Mouse (Mus musculus): Measurements from ENCODE around the gene Tm7sf2. TPM values are rescaled to one million over a fixed set of nuclear protein-coding genes. Genes with fewer than 3 reads are reported as not detected.

The Tm7sf2 gene
- total RNA-seq, 4 experiments from 2014 or later: 2.5 to 5.5 (median 4.0) TPM

- DNase-seq (ENCODE audit: low spot score in 2 of 2): no peak
Observed at GRCm38 (mm10) chr19:6070571-6071250, 2.5 kb upstream of the Tm7sf2 start.

- DNase-seq (ENCODE audit: low spot score in 2 of 2): no peak
Observed at GRCm38 (mm10) chr19:6069851-6070250, 1.7 kb upstream of the Tm7sf2 start.

GRCm38 (mm10) chr19:6068951-6069350 lies 778 bp upstream of the Tm7sf2 start:
- DNase-seq (ENCODE audit: low spot score in 2 of 2): no peak

GRCm38 (mm10) chr19:6067011-6067723 lies 1.0 kb downstream of the Tm7sf2 start:
- peak; percentile 63 to 71 for DNase-seq (ENCODE audit: low spot score in 2 of 2)

GRCm38 (mm10) chr19:6066571-6066970 lies 1.6 kb downstream of the Tm7sf2 start:
- DNase-seq (ENCODE audit: low spot score in 2 of 2): no peak

- no peak for DNase-seq (ENCODE audit: low spot score in 2 of 2)
Observed at GRCm38 (mm10) chr19:6063081-6063480, 5.1 kb downstream of the Tm7sf2 start.

- DNase-seq (ENCODE audit: low spot score in 2 of 2): no peak
Observed at GRCm38 (mm10) chr19:6062418-6062817, 5.8 kb downstream of the Tm7sf2 start.

GRCm38 (mm10) chr19:6061641-6062302 lies 6.4 kb downstream of the Tm7sf2 start:
- no peak for DNase-seq (ENCODE audit: low spot score in 2 of 2)

- peak; percentile 93 for DNase-seq (ENCODE audit: low spot score in 2 of 2)
Observed at GRCm38 (mm10) chr19:6061021-6061533, 7.1 kb downstream of the Tm7sf2 start, which contains the start of gene Znhit2. Znhit2 (plus strand) TSS chr19:6061192.

- no peak for DNase-seq (ENCODE audit: low spot score in 2 of 2)
Observed at GRCm38 (mm10) chr19:6058966-6059365, 9.2 kb downstream of the Tm7sf2 start.

GRCm38 (mm10) chr19:6058513-6058912 lies 9.7 kb downstream of the Tm7sf2 start:
- no peak for DNase-seq (ENCODE audit: low spot score in 2 of 2)

GRCm38 (mm10) chr19:6057313-6058096 lies 10.7 kb downstream of the Tm7sf2 start, which contains the start of the genes Mrpl49 and Fau:
Mrpl49 (minus strand) TSS chr19:6057785.
Fau (plus strand) TSS chr19:6057844.
- peak; percentile 96 to 97 for DNase-seq (ENCODE audit: low spot score in 2 of 2)

- DNase-seq (ENCODE audit: low spot score in 2 of 2): no peak
Observed at GRCm38 (mm10) chr19:6056696-6057095, 11.5 kb downstream of the Tm7sf2 start.

GRCm38 (mm10) chr19:6054296-6054695 lies 13.9 kb downstream of the Tm7sf2 start:
- DNase-seq (ENCODE audit: low spot score in 2 of 2): no peak

GRCm38 (mm10) chr19:6052516-6052915 lies 15.7 kb downstream of the Tm7sf2 start:
- no peak for DNase-seq (ENCODE audit: low spot score in 2 of 2)

GRCm38 (mm10) chr19:6048681-6049410 lies 19.3 kb downstream of the Tm7sf2 start:
- no peak for DNase-seq (ENCODE audit: low spot score in 2 of 2)

GRCm38 (mm10) chr19:6047899-6048166 lies 20.3 kb downstream of the Tm7sf2 start:
- DNase-seq (ENCODE audit: low spot score in 2 of 2): no peak

GRCm38 (mm10) chr19:6047154-6047898 lies 20.8 kb downstream of the Tm7sf2 start:
- no peak for DNase-seq (ENCODE audit: low spot score in 2 of 2)

GRCm38 (mm10) chr19:6046294-6047153 lies 21.6 kb downstream of the Tm7sf2 start, which contains the start of gene Syvn1:
Syvn1 (plus strand) TSS chr19:6046576.
- peak; percentile 82 for DNase-seq (ENCODE audit: low spot score in 2 of 2)
